Mouse (Mus musculus) stomach, postnatal 0 days (tissue): ENCODE results near the gene Gm20431.

Experiments used
- CTCF ChIP-seq: IDR thresholded peaks from 2 replicates; pipeline ENCODE4 v1.5.1; 2016; ENCODE audit warnings: antibody characterized with exemption, low read depth, mild to moderate bottlenecking, moderate library complexity
- EP300 ChIP-seq: optimal IDR thresholded peaks from 2 replicates; pipeline ENCODE3; 2016; ENCODE audit warnings: antibody characterized with exemption

DNA sequence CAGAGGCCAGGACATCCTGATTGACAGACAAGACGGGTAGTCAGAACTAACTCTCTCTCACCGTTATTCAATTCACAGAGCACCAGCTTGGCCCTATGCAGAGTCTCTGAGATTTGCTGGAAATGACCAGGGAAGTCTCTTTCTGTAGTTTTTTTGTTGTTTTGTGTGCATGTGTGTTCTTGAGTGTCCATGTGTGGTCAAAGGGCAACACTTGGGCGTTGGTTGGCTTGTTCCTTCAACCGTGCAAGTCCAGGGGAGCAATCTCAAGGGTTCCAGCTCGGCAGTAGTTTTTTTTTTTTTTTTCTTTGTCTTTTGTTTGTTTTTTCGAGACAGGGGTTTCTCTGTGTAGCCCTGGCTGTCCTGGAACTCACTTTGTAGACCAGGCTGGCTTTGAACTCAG, 1.4 kb upstream of the Gm20431 start:
- TF ChIP-seq CTCF (no peak), EP300 (no peak)
